8 mouse cellular contexts compared by ENCODE assay signal in genomic region chr11:97661648-97662133, GRCm38 (mm10). TPM values are rescaled to one million over a fixed set of nuclear protein-coding genes. Genes with fewer than 3 reads are reported as not detected.
DNase-seq lines count a peak whose midpoint lies in the region; ATAC-seq and TF ChIP-seq lines count a peak whose summit lies in the region.

No protein-coding gene starts in this region.

- H3K4me3 ChIP-seq in embryonic facial prominence, embryonic 15.5 days (replicated peaks), result peak overlapping the region; percentile 81
- H3K4me3 ChIP-seq in hindbrain, embryonic 11.5 days (ENCODE audit: low read depth, low read length), result peak overlapping the region; percentile 93
- H3K4me3 ChIP-seq in limb, embryonic 14.5 days (replicated peaks; ENCODE audit: low read length), result peak overlapping the region; percentile 85

- peaks cover 14% of the 10 kb centered on the region for H3K36me3 ChIP-seq in embryonic facial prominence, embryonic 15.5 days
- H3K36me3 ChIP-seq in hindbrain, embryonic 11.5 days (ENCODE audit: control insufficient read depth, insufficient read depth, low read length), result no peaks in the 10 kb centered on the region
- peaks cover 14% of the 10 kb centered on the region for H3K36me3 ChIP-seq in limb, embryonic 14.5 days (ENCODE audit: control insufficient read depth, insufficient read depth, low read length)

- H3K9ac ChIP-seq in embryonic facial prominence, embryonic 15.5 days, result 0 out of 2 replicates have a peak overlapping the region, but pooled peaks have one; percentile 26
- H3K9ac ChIP-seq in hindbrain, embryonic 11.5 days (ENCODE audit: low read depth, low read length), result no peak overlapping the region
- 0 out of 2 replicates have a peak overlapping the region, but pooled peaks have one; percentile 4 for H3K9ac ChIP-seq in limb, embryonic 14.5 days (ENCODE audit: low read depth, low read length, severe bottlenecking)

- WGBS in embryonic facial prominence, embryonic 15.5 days, result under 1% methylated on average over 20 of the region's 20 CpGs
- under 1% methylated on average over 18 of the region's 20 CpGs for WGBS in hindbrain, embryonic 11.5 days
- WGBS in limb, embryonic 14.5 days, result 1% methylated on average over 9 of the region's 20 CpGs

- intact Hi-C loops in left cerebral cortex, postnatal 36 days (cut with DNase I), result loop anchor here (5.0 kb wide), 1 partner anchor 36 kb away; no protein-coding TSS in a partner anchor

- no peak for ATAC-seq in embryonic facial prominence, embryonic 15.5 days (ENCODE audit: insufficient number of reproducible peaks, low FRiP score, low TSS enrichment, low read depth)
- ATAC-seq in hindbrain, embryonic 11.5 days (ENCODE audit: low FRiP score), result no peak
- ATAC-seq in limb, embryonic 14.5 days (ENCODE audit: low FRiP score, low read depth), result no peak

- peak; percentile 78 to 80 for DNase-seq in spleen, adult 18-20 months
- no peak for DNase-seq in spleen, adult 12 weeks (ENCODE audit: low spot score)
- DNase-seq in hindbrain, embryonic 11.5 days (ENCODE audit: low spot score), result peak; percentile 47
- peak; percentile 32 for DNase-seq in limb, embryonic 14.5 days (ENCODE audit: low spot score)
- peak; percentile 35 to 58 for DNase-seq in natural killer cell, adult 2 months (ENCODE audit: low spot score in 2 of 2)
- DNase-seq in urinary bladder, postnatal 14 days (ENCODE audit: low spot score), result peak; percentile 81
- DNase-seq in left cerebral cortex, postnatal 36 days (ENCODE audit: low spot score in 2 of 2), result no peak

- H3K4me2 ChIP-seq in embryonic facial prominence, embryonic 15.5 days (replicated peaks), result peak overlapping the region; percentile 83
- H3K4me2 ChIP-seq in hindbrain, embryonic 11.5 days (replicated peaks; ENCODE audit: low read depth, low read length), result peak overlapping the region; percentile 91
- H3K4me2 ChIP-seq in limb, embryonic 14.5 days (replicated peaks; ENCODE audit: low read depth, low read length, severe bottlenecking), result peak overlapping the region; percentile 63

- peak overlapping the region; percentile 40; the same call in 1 of the 2 replicates for H3K27ac ChIP-seq in embryonic facial prominence, embryonic 15.5 days (replicated peaks)
- H3K27ac ChIP-seq in hindbrain, embryonic 11.5 days (ENCODE audit: low read depth, low read length), result no peak overlapping the region
- no peak overlapping the region for H3K27ac ChIP-seq in limb, embryonic 14.5 days (replicated peaks; ENCODE audit: low read depth, low read length)

- TF ChIP-seq POLR2A in limb, embryonic 14.5 days (IDR thresholded peaks at IDR 0.05; ENCODE audit: borderline replicate concordance, extremely low read depth, insufficient read depth, insufficient read length), result no peak

- peaks cover 51% of the 10 kb centered on the region for H3K4me1 ChIP-seq in embryonic facial prominence, embryonic 15.5 days
- peaks cover 17% of the 10 kb centered on the region for H3K4me1 ChIP-seq in hindbrain, embryonic 11.5 days (replicated peaks; ENCODE audit: control insufficient read depth, insufficient read depth, low read length)
- H3K4me1 ChIP-seq in limb, embryonic 14.5 days (ENCODE audit: control insufficient read depth, insufficient read depth, low read length), result peaks cover 27% of the 10 kb centered on the region

- H3K9me3 ChIP-seq in embryonic facial prominence, embryonic 15.5 days (replicated peaks), result no peaks in the 10 kb centered on the region
- no peaks in the 10 kb centered on the region for H3K9me3 ChIP-seq in hindbrain, embryonic 11.5 days (ENCODE audit: control insufficient read depth, low read length)
- H3K9me3 ChIP-seq in limb, embryonic 14.5 days (ENCODE audit: control insufficient read depth, low read length), result no peaks in the 10 kb centered on the region

- peaks cover 17% of the 10 kb centered on the region for H3K27me3 ChIP-seq in embryonic facial prominence, embryonic 15.5 days
- peaks cover 18% of the 10 kb centered on the region for H3K27me3 ChIP-seq in hindbrain, embryonic 11.5 days (ENCODE audit: control insufficient read depth, insufficient read depth, low read length)
- peaks cover 17% of the 10 kb centered on the region for H3K27me3 ChIP-seq in limb, embryonic 14.5 days (ENCODE audit: control insufficient read depth, insufficient read depth, low read length)

RNA-seq across cellular contexts. Expression of gene Mllt6, which starts 1.5 kb away (rescaled TPM):
- polyA plus RNA-seq in embryonic facial prominence, embryonic 15.5 days (2015; fragmentation: Nextera tagmentation; extraction: Ambion mirVana), result 2.6 and 3.2 TPM in 2 replicates
- polyA plus RNA-seq in hindbrain, embryonic 11.5 days (2014; fragmentation: Nextera tagmentation; extraction: Ambion mirVana), result 4.1 and 4.2 TPM in 2 replicates
- polyA plus RNA-seq in limb, embryonic 14.5 days (2012; rRNA removed), result 28.6 and 36.0 TPM in 2 replicates
- 4.9 and 6.1 TPM in 2 replicates for polyA plus RNA-seq in limb, embryonic 14.5 days (2014; fragmentation: Nextera tagmentation; extraction: Ambion mirVana)
- total RNA-seq in left cerebral cortex, postnatal 36 days (2021), result 100 to 1,000 TPM; 129 to 134 TPM

RNA-seq across cellular contexts. Expression of gene Cisd3, which starts 23.9 kb away (rescaled TPM):
- 30.7 and 32.7 TPM in 2 replicates for polyA plus RNA-seq in embryonic facial prominence, embryonic 15.5 days (2015; fragmentation: Nextera tagmentation; extraction: Ambion mirVana)
- polyA plus RNA-seq in hindbrain, embryonic 11.5 days (2014; fragmentation: Nextera tagmentation; extraction: Ambion mirVana), result 11.8 and 14.8 TPM in 2 replicates
- 11.7 and 13.3 TPM in 2 replicates for polyA plus RNA-seq in limb, embryonic 14.5 days (2012; rRNA removed)
- polyA plus RNA-seq in limb, embryonic 14.5 days (2014; fragmentation: Nextera tagmentation; extraction: Ambion mirVana), result 13.6 and 14.9 TPM in 2 replicates
- total RNA-seq in left cerebral cortex, postnatal 36 days (2021), result 10 to 100 TPM; 56.0 to 59.3 TPM

RNA-seq across cellular contexts. Expression of gene Epop, which starts 32.2 kb away (rescaled TPM):
- polyA plus RNA-seq in embryonic facial prominence, embryonic 15.5 days (2015; fragmentation: Nextera tagmentation; extraction: Ambion mirVana), result 3.7 and 4.3 TPM in 2 replicates
- 5.7 and 9.1 TPM in 2 replicates for polyA plus RNA-seq in hindbrain, embryonic 11.5 days (2014; fragmentation: Nextera tagmentation; extraction: Ambion mirVana)
- polyA plus RNA-seq in limb, embryonic 14.5 days (2012; rRNA removed), result 6.6 and 9.2 TPM in 2 replicates
- 4.4 and 4.8 TPM in 2 replicates for polyA plus RNA-seq in limb, embryonic 14.5 days (2014; fragmentation: Nextera tagmentation; extraction: Ambion mirVana)
- total RNA-seq in left cerebral cortex, postnatal 36 days (2021), result 100 to 1,000 TPM in 1 of 2 experiments, 10 to 100 TPM in 1; 90.9 to 102 TPM

RNA-seq across cellular contexts. Expression of gene Pcgf2, which starts 38.6 kb away (rescaled TPM):
- polyA plus RNA-seq in embryonic facial prominence, embryonic 15.5 days (2015; fragmentation: Nextera tagmentation; extraction: Ambion mirVana), result 12.0 and 12.6 TPM in 2 replicates
- 16.9 and 18.6 TPM in 2 replicates for polyA plus RNA-seq in hindbrain, embryonic 11.5 days (2014; fragmentation: Nextera tagmentation; extraction: Ambion mirVana)
- polyA plus RNA-seq in limb, embryonic 14.5 days (2012; rRNA removed), result 130 and 179 TPM in 2 replicates
- polyA plus RNA-seq in limb, embryonic 14.5 days (2014; fragmentation: Nextera tagmentation; extraction: Ambion mirVana), result 18.1 and 21.5 TPM in 2 replicates
- total RNA-seq in left cerebral cortex, postnatal 36 days (2021), result 10 to 100 TPM; 27.5 to 35.7 TPM

RNA-seq across cellular contexts. Expression of gene Psmb3, which starts 41.5 kb away (rescaled TPM):
- 440 and 475 TPM in 2 replicates for polyA plus RNA-seq in embryonic facial prominence, embryonic 15.5 days (2015; fragmentation: Nextera tagmentation; extraction: Ambion mirVana)
- 468 and 507 TPM in 2 replicates for polyA plus RNA-seq in hindbrain, embryonic 11.5 days (2014; fragmentation: Nextera tagmentation; extraction: Ambion mirVana)
- 368 and 421 TPM in 2 replicates for polyA plus RNA-seq in limb, embryonic 14.5 days (2012; rRNA removed)
- 489 and 508 TPM in 2 replicates for polyA plus RNA-seq in limb, embryonic 14.5 days (2014; fragmentation: Nextera tagmentation; extraction: Ambion mirVana)
- total RNA-seq in left cerebral cortex, postnatal 36 days (2021), result 100 to 1,000 TPM; 116 to 125 TPM

Comparison
In these comparisons a context has a peak if more than half of its experiments do, and no peak if none do; other contexts are left out.
1. DNase-seq: peak in spleen, adult 18-20 months (2 of 2), hindbrain, embryonic 11.5 days (single experiment), limb, embryonic 14.5 days (single experiment), natural killer cell, adult 2 months (2 of 2) and urinary bladder, postnatal 14 days (single experiment); none in spleen, adult 12 weeks (single experiment) and left cerebral cortex, postnatal 36 days (0 of 2).
2. Peak in every context shown above with its lines, with median percentiles within 50 percentile points of each other: H3K4me2 ChIP-seq and H3K4me3 ChIP-seq.